Mouse (Mus musculus) megakaryocyte, adult 5-6 weeks (primary cell): ENCODE measurements around the gene Kirrel3. TPM values are rescaled to one million over a fixed set of nuclear protein-coding genes. Genes with fewer than 3 reads are reported as not detected.

Experiments used
- ATAC-seq: 2 replicates; pipeline ENCODE4 v1.8.0; 2016; ENCODE audit warnings: mild to moderate bottlenecking, inconsistent platforms; ENCODE audit not compliant: poor library complexity, severe bottlenecking
- total RNA-seq, 2 experiments: library from RNA; stranded (forward) in 1 of 2; stranded (reverse) in 1 of 2; fragments of 153-499, 151-499 nt in 1 of 2; fragments of 221-1000, 200-1000 nt in 1 of 2; gene quantifications; 2 replicates each; pipeline versions ENCODE4 v1.2.3 to v1.2.4; 2015 to 2017

Kirrel3 gene
- total RNA-seq, 2 experiments from 2014 or later, result not detected

- 0 out of 2 replicates have a peak, but pooled peaks have one; percentile 25 for ATAC-seq
Measured at GRCm38 (mm10) chr9:35017563-35017962, 531.9 kb downstream of the Kirrel3 start.

- no peak for ATAC-seq
Measured at GRCm38 (mm10) chr9:35018056-35018455, 532.4 kb downstream of the Kirrel3 start.

GRCm38 (mm10) chr9:35019372-35019771, 533.7 kb downstream of the Kirrel3 start:
- no peak for ATAC-seq

GRCm38 (mm10) chr9:35020015-35020653, 534.4 kb downstream of the Kirrel3 start:
- ATAC-seq, result no peak

- no peak for ATAC-seq
Measured at GRCm38 (mm10) chr9:35021744-35022143, 536.0 kb downstream of the Kirrel3 start.

GRCm38 (mm10) chr9:35024591-35025496, 539.1 kb downstream of the Kirrel3 start:
- no peak for ATAC-seq

GRCm38 (mm10) chr9:35026311-35026710, 540.6 kb downstream of the Kirrel3 start:
- ATAC-seq, result no peak

- ATAC-seq, result no peak
Measured at GRCm38 (mm10) chr9:35026897-35027311, 541.2 kb downstream of the Kirrel3 start.

GRCm38 (mm10) chr9:35027382-35027997, 541.8 kb downstream of the Kirrel3 start:
- ATAC-seq, result no peak

- no peak for ATAC-seq
Measured at GRCm38 (mm10) chr9:35030823-35031222, 545.1 kb downstream of the Kirrel3 start.

GRCm38 (mm10) chr9:35032457-35032856, 546.8 kb downstream of the Kirrel3 start:
- ATAC-seq, result no peak

GRCm38 (mm10) chr9:35035074-35035473, 549.4 kb downstream of the Kirrel3 start:
- no peak for ATAC-seq

GRCm38 (mm10) chr9:35038922-35039586, 553.4 kb downstream of the Kirrel3 start:
- ATAC-seq, result peak; percentile 18; the same call in 1 of the 2 replicates

GRCm38 (mm10) chr9:35039846-35040245, 554.2 kb downstream of the Kirrel3 start:
- no peak for ATAC-seq

- ATAC-seq, result no peak
Measured at GRCm38 (mm10) chr9:35041493-35041892, 555.8 kb downstream of the Kirrel3 start.

GRCm38 (mm10) chr9:35043619-35044018, 557.9 kb downstream of the Kirrel3 start:
- no peak for ATAC-seq

GRCm38 (mm10) chr9:35044458-35044857, 558.8 kb downstream of the Kirrel3 start:
- no peak for ATAC-seq

GRCm38 (mm10) chr9:35045031-35045531, 559.4 kb downstream of the Kirrel3 start:
- peak; percentile 18; the same call in 1 of the 2 replicates for ATAC-seq

- ATAC-seq, result no peak
Measured at GRCm38 (mm10) chr9:35045756-35046155, 560.1 kb downstream of the Kirrel3 start.

GRCm38 (mm10) chr9:35048449-35048848, 562.8 kb downstream of the Kirrel3 start:
- ATAC-seq, result no peak
